Mouse (Mus musculus): Measurements from ENCODE around the gene Cplx3. TPM values are rescaled to one million over a fixed set of nuclear protein-coding genes. Genes with fewer than 3 reads are reported as not detected.
A peak's percentile ranks its signal among the peaks of the same experiment; 100 is the strongest.

Cplx3 gene
- polyA plus RNA-seq, 1 experiment: 1.1 TPM

- H3K4me3 ChIP-seq (replicated peaks): peak overlapping the region; percentile 56
Measured at GRCm38 (mm10) chr9:57565741-57566221, 40.3 kb downstream of the Cplx3 start.

GRCm38 (mm10) chr9:57564609-57565008, 41.5 kb downstream of the Cplx3 start:
- Histone ChIP-seq H3K36me3 (replicated peaks; ENCODE audit: low read length) (peaks cover 60% of the 10 kb centered on the region), H3K4me3 (replicated peaks) (no peak overlapping the region), H3K4me1 (peaks cover 88% of the 10 kb centered on the region), H3K27me3 (replicated peaks) (no peaks in the 10 kb centered on the region), H3K9me3 (no peaks in the 10 kb centered on the region)
- TF ChIP-seq FLI1 (IDR thresholded peaks at IDR 0.05; ENCODE audit: low read length): no peak
- TF ChIP-seq GATA1 (IDR thresholded peaks at IDR 0.05; ENCODE audit: borderline replicate concordance, low read length): no peak

More at GRCm38 (mm10) chr9:57565741-57566221, 40.3 kb downstream of the Cplx3 start:
- peaks cover 91% of the 10 kb centered on the region for H3K4me1 ChIP-seq
- no peak for TF ChIP-seq FLI1 (IDR thresholded peaks at IDR 0.05; ENCODE audit: low read length)
- TF ChIP-seq GATA1 (IDR thresholded peaks at IDR 0.05; ENCODE audit: borderline replicate concordance, low read length): no peak
- no peaks in the 10 kb centered on the region for H3K27me3 ChIP-seq (replicated peaks)
- peaks cover 70% of the 10 kb centered on the region for H3K36me3 ChIP-seq (replicated peaks; ENCODE audit: low read length)
- H3K9me3 ChIP-seq: no peaks in the 10 kb centered on the region

- peak overlapping the region; percentile 94 for H3K4me3 ChIP-seq (replicated peaks)
- H3K27me3 ChIP-seq (replicated peaks): no peaks in the 10 kb centered on the region
- H3K4me1 ChIP-seq: peaks cover 87% of the 10 kb centered on the region
Measured at GRCm38 (mm10) chr9:57562896-57563372, 43.1 kb downstream of the Cplx3 start.

GRCm38 (mm10) chr9:57561711-57562099, 44.4 kb downstream of the Cplx3 start:
- TF ChIP-seq GATA1 (IDR thresholded peaks at IDR 0.05; ENCODE audit: borderline replicate concordance, low read length) (no peak), FLI1 (IDR thresholded peaks at IDR 0.05; ENCODE audit: low read length) (no peak)
- Histone ChIP-seq H3K36me3 (replicated peaks; ENCODE audit: low read length) (peaks cover 31% of the 10 kb centered on the region), H3K4me3 (replicated peaks) (peak overlapping the region; percentile 94), H3K27me3 (replicated peaks) (no peaks in the 10 kb centered on the region), H3K4me1 (peaks cover 87% of the 10 kb centered on the region), H3K9me3 (no peaks in the 10 kb centered on the region)

More at GRCm38 (mm10) chr9:57562896-57563372, 43.1 kb downstream of the Cplx3 start:
- peak; percentile 90 for TF ChIP-seq FLI1 (IDR thresholded peaks at IDR 0.05; ENCODE audit: low read length)
- TF ChIP-seq GATA1 (IDR thresholded peaks at IDR 0.05; ENCODE audit: borderline replicate concordance, low read length): peak; percentile 98
- Histone ChIP-seq H3K9me3 (no peaks in the 10 kb centered on the region), H3K36me3 (replicated peaks; ENCODE audit: low read length) (peaks cover 43% of the 10 kb centered on the region)

- Histone ChIP-seq H3K4me1 (peaks cover 81% of the 10 kb centered on the region), H3K4me3 (replicated peaks) (peak within 1 kb of the TSS; percentile 94), H3K27me3 (replicated peaks) (no peaks in the 10 kb centered on the region), H3K36me3 (replicated peaks; ENCODE audit: low read length) (peaks cover 25% of the 10 kb centered on the region), H3K9me3 (no peaks in the 10 kb centered on the region)
- no peak for TF ChIP-seq GATA1 (IDR thresholded peaks at IDR 0.05; ENCODE audit: borderline replicate concordance, low read length)
- no peak for TF ChIP-seq FLI1 (IDR thresholded peaks at IDR 0.05; ENCODE audit: low read length)
Measured at GRCm38 (mm10) chr9:57560861-57561710, 45.0 kb downstream of the Cplx3 start, which contains the start of gene Scamp2. Scamp2 (plus strand) TSS chr9:57560943.

- Histone ChIP-seq H3K36me3 (replicated peaks; ENCODE audit: low read length) (peaks cover 17% of the 10 kb centered on the region), H3K4me3 (replicated peaks) (peak overlapping the region; percentile 94), H3K4me1 (peaks cover 78% of the 10 kb centered on the region), H3K9me3 (no peaks in the 10 kb centered on the region), H3K27me3 (replicated peaks) (no peaks in the 10 kb centered on the region)
- TF ChIP-seq FLI1 (IDR thresholded peaks at IDR 0.05; ENCODE audit: low read length) (no peak), GATA1 (IDR thresholded peaks at IDR 0.05; ENCODE audit: borderline replicate concordance, low read length) (no peak)
Measured at GRCm38 (mm10) chr9:57560263-57560662, 45.8 kb downstream of the Cplx3 start.

- Histone ChIP-seq H3K4me1 (peaks cover 74% of the 10 kb centered on the region), H3K4me3 (replicated peaks) (no peak overlapping the region), H3K27me3 (replicated peaks) (no peaks in the 10 kb centered on the region), H3K9me3 (no peaks in the 10 kb centered on the region), H3K36me3 (replicated peaks; ENCODE audit: low read length) (peaks cover 10% of the 10 kb centered on the region)
- no peak for TF ChIP-seq GATA1 (IDR thresholded peaks at IDR 0.05; ENCODE audit: borderline replicate concordance, low read length)
- no peak for TF ChIP-seq FLI1 (IDR thresholded peaks at IDR 0.05; ENCODE audit: low read length)
Measured at GRCm38 (mm10) chr9:57559568-57559967, 46.5 kb downstream of the Cplx3 start.

- Histone ChIP-seq H3K4me1 (peaks cover 74% of the 10 kb centered on the region), H3K36me3 (replicated peaks; ENCODE audit: low read length) (peaks cover 5% of the 10 kb centered on the region), H3K4me3 (replicated peaks) (no peak overlapping the region), H3K27me3 (replicated peaks) (no peaks in the 10 kb centered on the region), H3K9me3 (no peaks in the 10 kb centered on the region)
- no peak for TF ChIP-seq GATA1 (IDR thresholded peaks at IDR 0.05; ENCODE audit: borderline replicate concordance, low read length)
- TF ChIP-seq FLI1 (IDR thresholded peaks at IDR 0.05; ENCODE audit: low read length): no peak
Measured at GRCm38 (mm10) chr9:57558625-57559024, 47.5 kb downstream of the Cplx3 start.

- Histone ChIP-seq H3K9me3 (no peaks in the 10 kb centered on the region), H3K36me3 (replicated peaks; ENCODE audit: low read length) (peaks cover 4% of the 10 kb centered on the region), H3K4me1 (peaks cover 74% of the 10 kb centered on the region), H3K4me3 (replicated peaks) (no peak overlapping the region), H3K27me3 (replicated peaks) (no peaks in the 10 kb centered on the region)
- TF ChIP-seq FLI1 (IDR thresholded peaks at IDR 0.05; ENCODE audit: low read length) (no peak), GATA1 (IDR thresholded peaks at IDR 0.05; ENCODE audit: borderline replicate concordance, low read length) (no peak)
Measured at GRCm38 (mm10) chr9:57557215-57557614, 48.9 kb downstream of the Cplx3 start.

- TF ChIP-seq FLI1 (IDR thresholded peaks at IDR 0.05; ENCODE audit: low read length) (no peak), GATA1 (IDR thresholded peaks at IDR 0.05; ENCODE audit: borderline replicate concordance, low read length) (no peak)
- no peaks in the 10 kb centered on the region for H3K9me3 ChIP-seq
- H3K36me3 ChIP-seq (replicated peaks; ENCODE audit: low read length): peaks cover 17% of the 10 kb centered on the region
- no peaks in the 10 kb centered on the region for H3K27me3 ChIP-seq (replicated peaks)
- H3K4me1 ChIP-seq: peaks cover 85% of the 10 kb centered on the region
- no peak overlapping the region for H3K4me3 ChIP-seq (replicated peaks)
Measured at GRCm38 (mm10) chr9:57554753-57555152, 51.3 kb downstream of the Cplx3 start.

All from megakaryocyte, embryonic 14.5 days (primary cell).